Mouse (Mus musculus) megakaryocyte, adult 5-6 weeks (primary cell): Measurements from ENCODE around the gene Ugt1a10. TPM values are rescaled to one million over a fixed set of nuclear protein-coding genes. Genes with fewer than 3 reads are reported as not detected.
"Not testable (repeated sequence)": the region's sequence is repeated elsewhere in the genome, so short reads cannot be mapped to it uniquely, and the experiment has no call there.

Source experiments
- ATAC-seq: 2 replicates; pipeline ENCODE4 v1.8.0; 2016; ENCODE audit warnings: mild to moderate bottlenecking, inconsistent platforms; ENCODE audit not compliant: poor library complexity, severe bottlenecking
- total RNA-seq, 2 experiments: library from RNA; stranded (forward) in 1 of 2; stranded (reverse) in 1 of 2; fragments of 153-499, 151-499 nt in 1 of 2; fragments of 221-1000, 200-1000 nt in 1 of 2; gene quantifications; 2 replicates each; pipeline versions ENCODE4 v1.2.3 to v1.2.4; 2015 to 2017

The Ugt1a10 gene
- total RNA-seq, 2 experiments from 2014 or later = not detected

DNA sequence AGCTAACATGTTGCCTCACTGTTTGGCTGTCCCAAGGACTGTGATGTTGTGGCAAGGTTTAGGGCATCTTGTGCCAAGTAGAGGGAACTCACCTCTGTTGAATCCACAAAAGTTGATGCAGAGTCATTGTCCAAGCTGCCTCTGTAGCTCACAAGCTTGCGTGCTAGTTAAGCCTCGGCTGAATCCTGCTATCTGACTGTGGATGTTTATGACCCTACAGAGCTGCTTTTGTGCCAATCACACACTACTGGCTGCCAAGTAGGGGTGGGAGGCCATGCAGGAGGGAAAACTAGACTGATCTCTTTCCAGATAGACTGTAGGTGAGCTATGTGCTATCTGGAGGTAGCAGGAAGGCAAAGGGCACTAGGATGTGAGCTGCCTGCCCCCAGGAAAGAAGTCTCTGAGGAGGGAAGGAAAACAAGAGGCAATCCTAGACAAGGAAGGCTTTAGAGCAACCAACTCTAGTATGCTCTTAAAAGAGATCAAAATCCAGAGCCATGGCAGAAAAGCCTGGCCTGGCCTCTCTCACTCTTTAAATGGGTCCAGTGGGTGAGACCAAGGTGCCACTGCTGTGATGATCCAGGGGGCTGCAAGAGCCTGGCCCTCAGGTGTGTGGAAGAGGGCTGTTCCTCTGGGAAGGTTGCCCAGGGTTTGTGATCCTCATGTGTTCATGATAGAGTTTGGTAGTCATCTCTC, 158.7 kb downstream of the Ugt1a10 start:
- ATAC-seq = no peak

DNA sequence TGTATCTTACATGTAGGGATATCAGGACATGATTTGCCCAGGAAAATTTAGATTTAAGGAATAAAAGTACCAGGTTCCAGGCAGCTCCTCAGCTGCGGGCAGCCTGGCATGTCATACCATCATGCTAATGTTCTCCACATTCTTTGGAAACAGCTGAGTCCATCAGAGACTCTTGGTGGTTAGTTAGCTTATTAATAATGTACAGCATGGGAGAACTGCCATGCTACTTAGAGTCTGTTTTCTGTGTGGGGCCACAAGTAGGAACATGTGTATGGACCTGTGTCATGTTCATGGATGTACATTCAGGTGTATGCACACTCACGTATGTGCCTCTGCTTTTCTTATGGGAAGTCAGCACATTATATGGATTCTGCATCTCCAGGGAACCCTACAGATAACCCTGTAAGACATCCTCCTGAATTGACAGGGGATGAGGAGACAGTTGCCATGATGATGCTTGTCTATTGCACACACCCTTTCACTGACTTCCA, 159.3 kb downstream of the Ugt1a10 start:
- no peak for ATAC-seq

DNA sequence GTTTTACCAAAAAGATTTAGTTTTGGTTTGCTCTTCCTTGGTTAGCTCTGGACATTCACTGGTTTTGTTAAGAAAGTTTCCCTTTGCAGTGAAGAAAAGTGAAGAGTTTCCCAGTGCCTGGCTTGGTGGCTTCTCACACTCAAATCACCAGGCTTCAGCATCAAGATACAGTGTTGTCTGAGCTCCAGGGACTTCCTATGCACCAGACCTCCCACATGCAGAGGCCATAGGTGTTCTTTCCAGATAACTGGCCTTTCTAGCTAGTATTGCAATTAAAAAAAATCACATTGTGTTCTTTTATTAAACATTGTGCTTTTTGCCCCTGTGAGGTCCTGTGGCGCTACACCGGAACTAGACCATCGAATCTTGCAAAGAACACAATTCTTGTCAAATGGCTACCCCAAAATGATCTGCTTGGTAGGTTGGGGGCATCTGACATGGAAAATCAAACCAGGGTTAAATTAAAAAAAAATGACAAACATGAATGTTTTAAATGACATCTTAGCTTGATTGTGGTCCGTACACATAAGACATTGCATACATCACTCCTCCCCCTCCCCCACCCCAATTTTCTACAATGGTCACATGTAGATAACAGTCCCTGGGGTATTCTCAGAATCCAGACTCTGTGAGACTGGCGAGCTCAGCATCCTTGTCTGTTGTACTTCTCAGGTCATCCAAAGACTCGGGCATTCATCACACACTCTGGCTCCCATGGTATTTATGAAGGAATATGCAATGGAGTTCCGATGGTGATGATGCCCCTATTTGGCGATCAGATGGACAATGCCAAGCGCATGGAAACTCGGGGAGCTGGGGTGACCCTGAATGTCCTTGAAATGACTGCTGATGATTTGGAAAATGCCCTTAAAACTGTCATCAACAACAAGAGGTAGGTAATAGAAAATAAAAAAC, 160.5 kb downstream of the Ugt1a10 start:
- ATAC-seq = no peak

DNA sequence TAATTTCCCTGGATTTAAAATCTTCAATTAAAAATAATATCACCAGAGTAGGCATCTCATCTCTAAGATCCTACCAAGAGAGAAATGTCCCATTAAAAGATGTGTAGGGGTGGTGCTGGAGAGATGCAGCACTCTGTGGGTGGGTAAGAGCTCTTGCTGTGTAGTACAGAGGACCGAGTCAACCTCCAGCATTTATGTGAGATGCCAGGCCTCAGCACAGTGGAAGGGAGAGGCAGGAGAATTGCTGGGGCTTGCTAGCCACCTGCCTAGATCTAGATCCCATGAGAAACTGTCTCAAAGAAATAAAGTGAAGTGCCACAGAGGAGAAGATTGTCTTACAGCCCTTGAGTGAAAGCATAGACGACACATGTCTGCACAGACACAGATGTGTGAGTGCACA, 161.4 kb downstream of the Ugt1a10 start:
- ATAC-seq = no peak

DNA sequence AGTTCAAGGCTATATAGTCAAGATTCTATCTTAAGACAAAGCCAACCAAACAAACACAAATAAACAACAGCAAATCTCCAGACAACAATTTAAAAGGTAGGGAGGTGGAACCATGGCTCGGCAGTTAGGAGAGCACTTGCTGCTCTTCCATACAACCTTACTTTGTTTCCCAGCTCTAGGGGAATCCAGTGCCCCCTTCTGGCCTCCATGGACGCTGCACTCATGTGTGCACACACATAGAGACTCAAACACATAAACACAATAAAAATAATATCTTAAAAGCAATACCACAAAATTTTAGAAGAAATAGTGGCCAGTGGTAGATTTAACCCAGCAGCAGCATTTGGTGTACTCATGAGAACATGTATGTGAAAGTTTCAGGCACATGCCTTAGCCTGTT, 162.0 kb downstream of the Ugt1a10 start:
- no peak for ATAC-seq

DNA sequence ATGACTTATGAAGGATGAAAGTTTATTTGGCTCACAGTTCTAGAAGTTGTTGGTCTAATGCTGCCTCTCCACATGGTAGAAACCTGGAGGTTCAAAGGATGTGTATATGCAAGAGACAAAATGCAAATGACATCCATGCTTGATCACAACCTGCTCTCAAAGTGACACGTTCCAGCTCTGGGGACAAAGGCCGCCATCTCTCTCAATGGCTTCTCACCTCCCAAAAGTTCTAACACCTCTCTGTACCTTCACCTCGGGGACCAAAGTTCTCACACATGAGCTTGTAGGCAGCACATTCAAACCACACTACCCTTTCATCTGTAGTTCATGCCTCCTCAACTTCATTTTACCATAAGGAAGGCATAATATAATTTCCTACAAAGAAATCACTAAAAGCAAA, 162.4 kb downstream of the Ugt1a10 start:
- ATAC-seq = no peak

DNA sequence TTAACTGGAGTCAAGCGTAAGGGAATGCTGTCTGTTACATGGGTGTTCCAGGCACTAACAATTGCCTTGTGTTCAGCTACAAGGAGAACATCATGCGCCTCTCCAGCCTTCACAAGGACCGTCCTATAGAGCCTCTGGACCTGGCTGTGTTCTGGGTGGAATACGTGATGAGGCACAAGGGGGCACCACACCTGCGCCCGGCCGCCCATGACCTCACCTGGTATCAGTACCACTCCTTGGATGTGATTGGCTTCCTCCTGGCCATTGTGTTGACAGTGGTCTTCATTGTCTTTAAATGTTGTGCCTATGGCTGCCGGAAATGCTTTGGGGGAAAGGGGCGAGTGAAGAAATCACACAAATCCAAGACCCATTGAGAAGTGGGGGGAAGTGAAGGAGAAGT, 162.9 kb downstream of the Ugt1a10 start:
- no peak for ATAC-seq

DNA sequence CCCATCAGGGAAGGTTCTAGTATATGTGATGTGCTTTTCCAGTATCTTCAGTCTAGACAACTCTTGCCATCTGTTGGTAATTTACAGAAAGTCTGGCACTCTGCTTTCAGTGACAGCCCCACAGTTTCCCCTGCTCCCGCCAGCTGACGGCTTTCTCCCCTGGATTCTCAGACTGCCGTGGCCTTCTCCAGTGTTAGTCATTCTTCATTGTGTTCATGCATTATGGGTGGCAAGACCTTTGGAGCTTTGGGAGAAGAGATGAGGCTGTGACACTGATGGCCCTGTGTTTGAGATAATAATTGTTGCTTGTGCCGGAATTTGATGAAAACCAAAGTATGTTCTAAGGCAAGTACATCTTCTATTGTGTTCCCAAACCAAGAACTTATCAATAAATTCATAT, 163.4 kb downstream of the Ugt1a10 start:
- ATAC-seq = no peak

DNA sequence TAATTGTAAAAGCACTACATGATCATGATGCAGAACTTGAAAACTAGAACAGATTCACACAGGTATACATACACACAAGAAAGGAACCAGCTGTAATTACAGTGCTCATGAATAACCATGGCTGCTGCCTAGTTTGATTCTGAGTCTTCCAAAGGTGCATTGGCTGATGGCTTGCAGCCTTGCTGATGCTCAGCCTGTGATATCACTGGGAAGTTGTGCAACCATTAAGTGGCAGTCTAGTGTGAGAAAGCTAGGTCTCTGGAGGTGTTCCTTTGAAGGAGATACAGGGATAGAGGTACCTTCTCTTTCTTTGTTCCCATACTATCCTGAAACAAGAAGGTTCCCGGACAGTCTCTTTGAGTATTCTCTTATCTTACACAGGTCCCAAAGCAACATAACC, 163.9 kb downstream of the Ugt1a10 start:
- ATAC-seq = no peak

DNA sequence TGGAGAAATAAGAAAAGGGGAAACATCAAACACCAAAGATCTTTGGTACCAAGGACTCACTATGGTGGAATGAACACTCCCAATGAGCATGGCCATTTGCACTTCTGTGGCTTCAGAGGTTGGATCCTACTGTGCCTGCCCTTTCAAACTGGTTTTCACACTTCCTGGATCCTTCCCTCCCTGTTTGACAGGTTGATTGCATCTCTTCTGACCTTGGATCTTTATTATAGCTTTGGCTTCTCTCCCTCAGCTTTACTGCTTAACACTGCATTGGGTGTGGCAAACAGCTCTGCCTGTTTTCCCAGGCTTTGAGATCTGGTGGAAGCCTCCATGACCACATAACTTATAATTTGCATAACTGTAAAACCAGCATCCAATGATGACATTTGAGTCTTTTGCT, 165.1 kb downstream of the Ugt1a10 start:
- no peak for ATAC-seq

DNA sequence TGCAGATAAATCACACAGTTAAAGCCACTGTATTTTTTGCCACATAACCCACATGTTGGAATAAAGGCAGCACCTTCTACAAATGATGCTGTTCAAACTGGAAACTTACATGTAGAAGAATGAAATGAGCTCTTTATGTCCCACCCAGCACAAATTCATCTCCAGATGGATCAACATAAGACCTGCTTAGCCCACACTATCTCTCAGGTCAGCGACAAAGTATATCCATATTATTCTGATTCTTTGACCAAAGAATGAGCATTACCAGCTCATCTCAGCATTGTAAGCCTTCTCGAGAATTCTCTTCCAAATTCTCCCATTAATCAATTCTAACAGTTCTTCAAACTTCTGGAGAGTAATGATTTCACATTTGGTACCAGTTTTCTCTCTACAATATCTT, 167.0 kb downstream of the Ugt1a10 start:
- ATAC-seq = no peak

DNA sequence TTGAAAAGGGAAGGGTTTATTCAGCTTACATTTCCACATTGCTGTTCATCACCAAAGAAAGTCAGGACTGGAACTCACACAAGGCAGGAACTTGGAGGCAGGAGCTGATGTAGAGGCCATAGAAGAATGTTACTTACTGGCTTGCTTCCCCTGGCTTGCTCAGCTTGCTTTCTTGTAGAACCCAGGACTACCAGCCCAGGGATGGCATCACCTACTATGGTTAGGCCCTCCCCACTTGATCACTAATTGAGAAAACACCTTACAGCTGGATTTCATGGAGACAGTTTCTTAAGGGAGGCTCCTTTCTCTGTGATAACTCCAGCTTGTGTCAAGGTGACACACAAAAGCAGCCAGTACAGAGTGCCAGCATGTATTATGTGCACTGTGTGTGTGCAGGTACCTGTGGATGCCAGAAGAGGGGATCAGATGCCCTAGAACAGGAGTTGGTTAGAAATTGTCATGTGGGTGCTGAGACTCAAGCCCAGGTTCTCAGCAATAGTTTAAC, 167.9 kb downstream of the Ugt1a10 start:
- ATAC-seq = not testable (repeated sequence)

DNA sequence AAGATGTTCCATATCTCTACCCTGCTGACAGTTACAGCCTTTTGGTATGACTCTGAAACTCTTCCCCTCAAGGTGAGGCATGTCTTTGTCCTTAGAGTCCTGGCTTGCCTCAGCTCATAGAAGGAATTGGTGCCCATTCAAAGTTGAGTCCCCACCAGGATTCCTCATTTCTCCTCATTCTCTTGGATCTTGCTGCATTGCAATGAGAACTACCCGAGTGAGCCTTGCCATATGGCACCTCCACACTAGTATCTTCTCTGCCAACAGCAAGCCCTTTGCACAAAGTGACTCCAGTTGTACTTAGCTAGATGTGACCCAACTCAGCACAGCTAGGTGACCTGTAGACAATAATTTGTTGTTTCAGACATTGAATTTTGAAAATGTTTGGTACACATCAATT, 168.4 kb downstream of the Ugt1a10 start:
- ATAC-seq = no peak

DNA sequence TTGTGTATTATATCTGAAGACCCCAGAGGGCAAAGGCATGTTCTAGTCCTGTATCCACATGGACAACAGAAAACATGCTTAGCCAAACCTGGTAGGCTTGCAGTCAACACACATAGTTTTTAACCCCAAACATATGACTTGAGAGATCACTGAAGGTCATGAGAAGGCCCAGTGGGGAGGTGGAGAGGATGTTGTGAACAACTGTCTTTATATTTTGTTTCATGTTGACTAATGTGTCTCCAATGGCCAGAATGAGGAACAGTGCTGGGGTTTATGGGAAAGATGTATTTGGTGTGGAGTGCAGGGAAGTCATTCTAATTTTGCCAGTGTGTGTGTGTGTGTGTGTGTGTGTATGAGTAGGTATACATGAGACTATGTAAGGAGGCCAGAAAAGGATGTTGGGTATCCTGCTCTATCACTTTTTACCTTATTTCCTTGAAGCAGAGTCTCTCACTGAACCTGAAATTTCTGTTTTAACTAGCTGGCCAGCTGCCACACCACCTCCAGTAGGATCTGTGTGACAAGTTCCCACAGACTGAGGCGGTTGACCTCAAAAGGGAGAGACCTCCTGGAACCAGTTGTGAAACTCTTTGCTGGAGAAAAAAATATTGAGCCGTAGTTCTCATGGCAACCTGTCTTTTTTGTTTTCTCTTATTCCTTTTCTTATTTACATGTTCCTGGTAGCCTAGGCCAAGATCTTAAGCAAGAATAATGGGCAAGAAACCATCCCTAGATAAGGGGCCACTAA, 169.0 kb downstream of the Ugt1a10 start:
- ATAC-seq = no peak

DNA sequence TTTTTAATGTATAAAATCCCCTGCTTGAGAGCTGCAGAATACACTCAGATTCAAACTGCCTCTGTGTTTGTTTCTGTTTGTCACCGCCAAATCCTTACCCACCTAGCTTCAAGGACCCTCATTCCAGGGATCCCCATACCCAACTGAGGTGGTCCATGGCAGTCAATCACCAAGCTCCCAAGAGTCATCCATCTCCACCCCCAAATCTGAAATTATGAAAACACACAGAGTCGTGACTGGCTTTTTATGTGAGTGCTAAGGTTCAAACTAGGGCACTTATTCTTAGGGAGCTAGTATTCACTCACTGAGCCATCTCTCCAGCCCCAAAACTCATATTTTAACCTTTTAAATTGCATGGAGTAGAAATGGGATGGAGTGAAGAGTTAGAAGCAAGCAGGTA, 170.1 kb downstream of the Ugt1a10 start:
- not testable (repeated sequence) for ATAC-seq

DNA sequence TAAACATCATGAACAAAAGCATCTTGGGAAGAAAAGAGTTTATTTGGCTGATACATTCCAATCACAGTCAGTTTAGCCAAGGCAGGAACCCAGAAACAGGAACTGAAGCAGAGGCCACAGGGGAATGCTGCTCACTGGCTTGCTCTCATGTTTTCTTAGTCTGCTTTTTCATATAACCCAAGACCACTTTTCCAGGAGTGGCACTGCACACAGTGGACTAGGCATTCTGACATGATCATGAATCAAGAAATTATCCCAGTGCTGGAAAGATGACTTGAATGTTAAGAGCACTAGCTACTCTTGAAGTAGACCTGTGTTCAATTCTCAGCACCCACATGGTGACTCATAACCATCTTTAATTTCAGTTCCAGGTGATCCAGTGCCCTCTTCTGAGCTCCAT, 170.6 kb downstream of the Ugt1a10 start:
- no peak for ATAC-seq

DNA sequence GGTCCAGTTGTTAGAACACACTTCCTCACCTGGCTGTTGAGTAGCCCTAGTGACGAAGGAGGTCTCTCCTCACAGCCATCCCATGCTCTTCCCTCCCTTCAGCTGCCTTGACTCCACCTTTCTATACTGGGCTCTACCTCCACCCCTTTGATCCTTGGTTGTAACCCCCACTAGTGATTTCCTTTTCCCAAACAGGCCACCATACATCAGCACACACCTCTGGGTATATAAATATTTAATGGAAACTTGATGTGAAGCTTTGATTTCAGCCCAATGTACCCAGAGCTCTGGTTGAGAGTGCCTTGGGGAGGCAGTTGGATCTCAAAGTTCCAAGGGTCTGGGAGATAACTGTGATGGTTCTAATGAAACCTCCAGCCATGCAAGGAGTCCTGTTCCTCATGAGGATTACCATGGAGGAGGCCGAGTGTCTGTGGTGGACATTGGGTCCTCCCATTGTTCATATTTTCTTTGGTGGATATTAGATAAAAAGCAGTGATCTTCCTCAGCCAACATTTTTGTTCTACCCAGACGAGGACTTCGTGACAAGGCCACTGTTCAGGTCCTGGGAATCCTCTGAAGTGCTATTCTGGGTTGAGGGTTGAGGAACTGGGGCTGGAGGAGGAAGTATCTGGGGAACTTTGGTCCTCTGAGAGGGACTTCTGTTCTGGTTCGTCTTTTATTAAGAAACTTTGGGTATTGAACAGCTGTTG, 171.6 kb downstream of the Ugt1a10 start, which contains the start of gene Mroh2a:
Gene Mroh2a, plus strand, starts transcription at position 317 of the 710 bp plus-strand sequence.
- ATAC-seq = peak; percentile 65

DNA sequence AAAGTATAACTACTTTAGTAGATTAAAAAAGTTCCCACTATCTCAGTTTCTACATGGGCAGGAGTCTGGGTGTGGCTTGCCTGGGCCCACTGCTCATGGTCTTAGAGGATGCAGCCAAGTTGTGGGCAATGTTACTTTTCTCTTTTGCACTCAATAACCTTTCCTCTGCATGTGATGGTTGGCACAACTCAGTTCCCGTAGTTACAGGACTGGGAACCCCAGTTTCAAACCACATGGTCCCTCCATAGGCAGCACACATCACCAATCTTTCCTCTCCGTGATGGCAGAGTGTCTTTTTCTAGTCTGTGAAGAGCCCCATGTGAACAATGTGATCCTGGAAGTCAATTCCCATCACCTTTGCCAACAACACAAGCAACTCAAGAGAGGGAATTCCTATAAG, 172.3 kb downstream of the Ugt1a10 start:
- peak; percentile 36 for ATAC-seq

DNA sequence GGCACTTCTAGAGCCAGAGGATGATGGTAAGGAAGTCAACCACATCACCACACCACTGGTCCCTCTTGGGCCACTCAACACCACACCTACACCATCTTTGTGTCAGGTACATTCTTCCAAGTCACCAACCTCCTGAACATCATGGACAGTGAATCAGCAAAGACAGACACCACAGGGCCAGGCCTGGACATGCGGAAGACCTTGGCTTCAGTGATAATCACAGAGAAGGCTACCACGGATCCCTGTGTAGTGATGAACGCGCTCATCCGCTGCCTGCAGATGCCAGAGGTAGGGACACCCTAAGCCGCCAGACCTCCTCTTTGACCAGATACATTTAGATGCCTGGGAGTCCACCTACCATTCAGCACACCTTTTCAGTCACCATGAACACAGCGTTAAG, 172.9 kb downstream of the Ugt1a10 start:
- no peak for ATAC-seq

DNA sequence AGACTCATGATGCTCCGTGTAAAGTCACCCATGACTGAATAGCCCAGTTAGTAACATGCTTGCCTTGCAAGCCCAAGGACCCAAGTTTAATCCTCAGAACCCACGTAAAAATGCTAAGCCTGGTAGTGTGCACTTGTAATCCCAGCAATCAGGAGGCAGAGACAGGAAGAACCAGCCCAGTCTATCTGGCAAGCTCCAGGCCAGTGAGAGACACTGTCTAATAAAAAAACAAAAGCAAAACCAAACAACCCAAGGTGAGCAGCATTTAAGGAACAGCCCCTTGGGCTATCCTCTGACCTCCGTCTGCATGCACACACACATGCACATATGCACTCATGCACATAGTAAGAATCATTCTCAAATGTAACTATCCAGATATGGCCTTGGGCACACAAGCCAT, 174.4 kb downstream of the Ugt1a10 start:
- ATAC-seq = no peak
